Mouse (Mus musculus): Measurements from ENCODE around the gene Zfp729a.

DNA sequence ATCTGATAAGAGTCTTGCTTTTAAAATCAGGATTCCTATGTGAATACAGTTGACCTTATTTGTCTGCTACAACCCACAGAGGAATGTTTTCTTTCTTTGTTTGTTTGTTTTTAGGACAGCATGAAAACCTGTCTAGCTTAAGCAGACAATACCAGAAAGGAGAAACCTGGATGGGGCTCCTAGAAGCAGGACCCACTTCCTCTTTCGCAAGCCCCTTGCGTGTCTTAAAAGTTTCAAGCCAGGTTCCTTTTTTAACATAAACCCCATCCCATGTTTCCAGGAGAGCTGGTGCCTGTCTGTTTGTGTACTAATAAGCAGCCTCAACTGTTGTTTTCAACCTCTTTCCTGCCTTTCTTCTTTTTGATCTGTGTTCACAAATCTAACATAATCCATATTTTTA lies 37.3 kb upstream of the Zfp729a start:
- TF ChIP-seq GATA1 (IDR thresholded peaks at IDR 0.05; ENCODE audit: borderline replicate concordance, low read length) (no peak), FLI1 (IDR thresholded peaks at IDR 0.05; ENCODE audit: low read length) (no peak)
